Mouse (Mus musculus) limb, embryonic 15.5 days (tissue): ENCODE data around the gene Mtus2. TPM values are rescaled to one million over a fixed set of nuclear protein-coding genes. Genes with fewer than 3 reads are reported as not detected.

ENCODE experiments used
- ATAC-seq: fragments of 200-750 bp; cut with Nextera tagmentation; 2 replicates; pipeline ENCODE4 v1.8.0; 2017; ENCODE audit warnings: low read depth, moderate TSS enrichment; ENCODE audit not compliant: insufficient number of reproducible peaks, low FRiP score, low TSS enrichment
- H3K27ac ChIP-seq: fragments of 300-500 bp; sonication (generic); 2 replicates; pipeline ENCODE4 v1.5.1; 2015; ENCODE audit warnings: moderate library complexity, mild to moderate bottlenecking, inconsistent platforms
- H3K27me3 ChIP-seq: fragments of 300-500 bp; sonication (generic); 2 replicates; pipeline ENCODE4 v1.6.1; 2015; ENCODE audit warnings: inconsistent platforms
- H3K36me3 ChIP-seq: fragments of 300-500 bp; sonication (generic); 2 replicates; pipeline ENCODE4 v1.6.1; 2015; ENCODE audit warnings: inconsistent platforms
- H3K4me1 ChIP-seq: fragments of 300-500 bp; sonication (generic); 2 replicates; pipeline ENCODE4 v1.6.1; 2015; ENCODE audit warnings: inconsistent platforms
- H3K4me2 ChIP-seq: fragments of 300-500 bp; sonication (generic); 2 replicates; pipeline ENCODE4 v1.6.1; 2015; ENCODE audit warnings: mild to moderate bottlenecking, inconsistent platforms
- H3K4me3 ChIP-seq: fragments of 300-500 bp; sonication (generic); 2 replicates; pipeline ENCODE4 v1.5.1; 2015; ENCODE audit warnings: mild to moderate bottlenecking, inconsistent platforms
- H3K9ac ChIP-seq: fragments of 300-500 bp; sonication (generic); 2 replicates; pipeline ENCODE4 v1.6.1; 2015; ENCODE audit warnings: inconsistent platforms
- H3K9me3 ChIP-seq: fragments of 300-500 bp; sonication (generic); 2 replicates; pipeline ENCODE4 v1.6.1; 2016; ENCODE audit warnings: inconsistent platforms
- WGBS: fragments of 180-500 bp; shearing (Covaris S2); methylation state at CpG from one replicate; pipeline ENCODE4 v1.1.7; 2015; 5-methylcytosine and 5-hydroxymethylcytosine counted together
- polyA plus RNA-seq: library from polyadenylated mRNA; unstranded; fragments of >200 nt; fragmentation: Nextera tagmentation; extraction: Ambion mirVana; gene quantifications from 2 replicates; pipeline ENCODE4 v1.2.1, GENCODE M21; 2015

Mtus2 gene
- polyA plus RNA-seq, 1 experiment from 2014 or later: 6.0 TPM

DNA sequence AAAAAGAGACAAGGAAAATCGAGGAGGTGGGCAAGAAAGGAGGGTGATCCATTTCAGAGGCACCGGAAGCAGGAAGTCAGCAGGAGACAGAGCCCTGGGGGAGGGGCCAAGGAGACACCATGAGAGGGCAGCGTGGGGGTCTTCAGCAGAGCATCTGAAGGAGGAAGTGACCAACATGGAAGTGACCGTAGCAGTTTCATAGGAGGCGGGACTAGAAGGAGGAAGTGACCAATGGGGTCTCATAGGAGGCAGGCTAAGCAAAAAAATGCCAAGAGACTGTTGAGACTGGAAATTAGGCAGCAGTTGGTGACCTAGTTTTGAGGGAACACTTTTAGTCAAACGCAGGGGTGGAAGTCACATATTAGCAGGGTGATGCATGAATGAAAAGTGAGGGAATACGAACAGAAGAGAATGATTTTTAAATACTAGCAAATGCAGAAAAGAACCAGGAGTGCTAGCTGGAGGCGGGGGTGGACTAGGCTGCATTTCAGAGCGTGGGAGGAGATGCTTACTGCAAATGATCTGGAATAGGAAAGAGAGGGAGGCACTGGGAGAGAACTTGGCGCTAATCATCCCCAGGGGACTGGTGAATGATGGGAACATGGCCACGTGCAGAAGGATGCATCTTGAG is 133.2 kb downstream of the Mtus2 start:
- no peak overlapping the region for H3K27ac ChIP-seq
- WGBS: 71% methylated on average over 11 of the region's 11 CpGs
- H3K4me1 ChIP-seq: no peaks in the 10 kb centered on the region
- H3K36me3 ChIP-seq: no peaks in the 10 kb centered on the region
- H3K9me3 ChIP-seq: no peaks in the 10 kb centered on the region
- H3K4me2 ChIP-seq: no peak overlapping the region
- no peak overlapping the region for H3K4me3 ChIP-seq
- no peaks in the 10 kb centered on the region for H3K27me3 ChIP-seq
- ATAC-seq: no peak
- H3K9ac ChIP-seq: no peak overlapping the region

DNA sequence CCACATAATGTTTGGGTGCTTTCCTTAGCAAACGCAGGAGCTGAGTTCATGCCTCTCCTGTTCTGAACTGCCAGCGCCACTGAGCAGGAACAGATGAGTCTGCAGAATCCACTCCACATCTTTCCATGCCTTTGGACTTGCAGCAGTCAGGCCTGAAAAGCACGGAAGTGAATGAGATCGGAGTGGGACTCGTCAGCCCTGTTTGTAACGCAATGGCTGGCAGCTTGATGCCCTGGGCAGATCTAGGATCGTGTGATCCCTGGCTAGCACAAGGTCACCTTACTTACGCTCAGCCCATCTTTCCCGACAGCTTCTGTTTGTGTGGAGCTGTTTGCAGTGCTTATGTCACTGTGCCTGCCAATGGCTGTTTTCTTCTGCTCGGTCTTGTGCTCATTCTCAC is 137.5 kb downstream of the Mtus2 start:
- H3K9ac ChIP-seq: no peak overlapping the region
- no peaks in the 10 kb centered on the region for H3K27me3 ChIP-seq
- H3K4me1 ChIP-seq: no peaks in the 10 kb centered on the region
- H3K4me2 ChIP-seq: no peak overlapping the region
- ATAC-seq: no peak
- H3K27ac ChIP-seq: no peak overlapping the region
- H3K9me3 ChIP-seq: no peaks in the 10 kb centered on the region
- H3K4me3 ChIP-seq: no peak overlapping the region
- WGBS: 44% methylated on average over 10 of the region's 10 CpGs
- H3K36me3 ChIP-seq: no peaks in the 10 kb centered on the region

GRCm38 (mm10) chr5:148099356-148099755 is 142.2 kb downstream of the Mtus2 start:
- WGBS: 91% methylated on average over 9 of the region's 9 CpGs
- Histone ChIP-seq H3K9me3 (no peaks in the 10 kb centered on the region), H3K4me2 (no peak overlapping the region), H3K36me3 (no peaks in the 10 kb centered on the region), H3K4me3 (no peak overlapping the region), H3K4me1 (no peaks in the 10 kb centered on the region), H3K27me3 (no peaks in the 10 kb centered on the region), H3K27ac (no peak overlapping the region), H3K9ac (no peak overlapping the region)
- ATAC-seq: no peak

- ATAC-seq: no peak
- no peaks in the 10 kb centered on the region for H3K36me3 ChIP-seq
Observed at GRCm38 (mm10) chr5:148107324-148107723, 150.2 kb downstream of the Mtus2 start.

DNA sequence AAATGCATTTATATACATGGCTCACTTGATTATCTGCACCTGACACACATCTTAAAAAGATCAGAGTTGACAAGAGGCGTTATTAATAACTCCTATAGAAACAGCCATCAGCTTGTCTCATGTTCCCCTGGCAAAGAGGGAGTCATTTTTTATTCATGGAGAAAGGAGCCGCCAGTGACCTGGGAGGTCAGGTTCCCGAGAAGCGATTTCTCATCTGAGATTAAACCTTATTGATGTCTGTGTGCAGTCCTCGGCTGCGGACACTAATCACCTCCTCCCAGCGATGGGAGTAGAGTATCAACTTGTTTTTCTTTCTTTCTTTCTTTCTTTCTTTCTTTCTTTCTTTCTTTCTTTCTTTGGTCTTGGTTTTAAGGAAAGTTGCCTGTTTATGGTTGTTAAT is 150.8 kb downstream of the Mtus2 start:
- Histone ChIP-seq H3K4me1 (no peaks in the 10 kb centered on the region), H3K27ac (no peak overlapping the region), H3K9me3 (no peaks in the 10 kb centered on the region), H3K36me3 (no peaks in the 10 kb centered on the region), H3K4me2 (no peak overlapping the region), H3K4me3 (no peak overlapping the region), H3K9ac (no peak overlapping the region), H3K27me3 (no peaks in the 10 kb centered on the region)
- ATAC-seq: no peak
- WGBS: 52% methylated on average over 7 of the region's 7 CpGs

More at GRCm38 (mm10) chr5:148107324-148107723, 150.2 kb downstream of the Mtus2 start:
- WGBS: 86% methylated on average over 6 of the region's 6 CpGs
- H3K4me1 ChIP-seq: no peaks in the 10 kb centered on the region
- no peak overlapping the region for H3K9ac ChIP-seq
- no peak overlapping the region for H3K27ac ChIP-seq
- H3K9me3 ChIP-seq: no peaks in the 10 kb centered on the region
- no peaks in the 10 kb centered on the region for H3K27me3 ChIP-seq
- no peak overlapping the region for H3K4me3 ChIP-seq
- H3K4me2 ChIP-seq: no peak overlapping the region

GRCm38 (mm10) chr5:148108314-148108713 is 151.2 kb downstream of the Mtus2 start:
- Histone ChIP-seq H3K4me3 (no peak overlapping the region), H3K27me3 (no peaks in the 10 kb centered on the region), H3K4me1 (no peaks in the 10 kb centered on the region), H3K36me3 (no peaks in the 10 kb centered on the region), H3K9me3 (no peaks in the 10 kb centered on the region), H3K9ac (no peak overlapping the region), H3K4me2 (no peak overlapping the region), H3K27ac (no peak overlapping the region)
- no peak for ATAC-seq
- WGBS: 52% methylated on average over 9 of the region's 9 CpGs

- H3K27me3 ChIP-seq: no peaks in the 10 kb centered on the region
- H3K9ac ChIP-seq: no peak overlapping the region
- H3K4me3 ChIP-seq: no peak overlapping the region
- H3K4me1 ChIP-seq: no peaks in the 10 kb centered on the region
- no peaks in the 10 kb centered on the region for H3K9me3 ChIP-seq
- no peak overlapping the region for H3K27ac ChIP-seq
- no peak for ATAC-seq
- no peak overlapping the region for H3K4me2 ChIP-seq
- H3K36me3 ChIP-seq: no peaks in the 10 kb centered on the region
- WGBS: 39% methylated on average over 15 of the region's 15 CpGs
Observed at GRCm38 (mm10) chr5:148115207-148115817, 158.2 kb downstream of the Mtus2 start.

DNA sequence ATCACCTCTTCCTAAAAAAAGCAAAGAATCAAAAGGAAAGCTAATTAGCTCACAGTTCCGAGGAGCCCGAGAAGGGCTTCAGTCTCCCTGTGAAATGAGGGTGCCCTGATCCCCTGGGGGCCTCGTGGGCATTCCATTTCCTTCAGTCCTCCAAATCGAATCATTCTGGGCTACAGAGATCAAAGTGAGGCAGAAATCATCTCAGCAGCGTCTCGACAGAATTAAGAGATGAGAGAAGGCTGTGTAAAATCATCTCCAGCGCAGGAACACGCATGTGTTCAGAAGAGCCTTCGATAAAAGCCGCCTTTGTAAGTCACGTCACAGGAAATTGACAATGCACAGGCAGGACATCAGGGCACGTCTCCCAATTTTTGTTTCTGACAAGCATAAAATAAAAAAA is 167.2 kb downstream of the Mtus2 start:
- Histone ChIP-seq H3K9ac (no peak overlapping the region), H3K36me3 (no peaks in the 10 kb centered on the region), H3K27me3 (no peaks in the 10 kb centered on the region), H3K4me1 (no peaks in the 10 kb centered on the region), H3K4me3 (no peak overlapping the region), H3K27ac (no peak overlapping the region), H3K4me2 (no peak overlapping the region), H3K9me3 (no peaks in the 10 kb centered on the region)
- WGBS: 67% methylated on average over 12 of the region's 12 CpGs
- ATAC-seq: no peak

GRCm38 (mm10) chr5:148130691-148131457 is 173.8 kb downstream of the Mtus2 start:
- Histone ChIP-seq H3K4me3 (no peak overlapping the region), H3K9ac (no peak overlapping the region), H3K27ac (peak overlapping the region; percentile 47; the same call in 1 of the 2 replicates), H3K27me3 (no peaks in the 10 kb centered on the region), H3K4me2 (no peak overlapping the region), H3K4me1 (peaks cover 6% of the 10 kb centered on the region; the same call in 1 of the 2 replicates), H3K36me3 (no peaks in the 10 kb centered on the region), H3K9me3 (no peaks in the 10 kb centered on the region)
- WGBS: 48% methylated on average over 8 of the region's 8 CpGs
- no peak for ATAC-seq

DNA sequence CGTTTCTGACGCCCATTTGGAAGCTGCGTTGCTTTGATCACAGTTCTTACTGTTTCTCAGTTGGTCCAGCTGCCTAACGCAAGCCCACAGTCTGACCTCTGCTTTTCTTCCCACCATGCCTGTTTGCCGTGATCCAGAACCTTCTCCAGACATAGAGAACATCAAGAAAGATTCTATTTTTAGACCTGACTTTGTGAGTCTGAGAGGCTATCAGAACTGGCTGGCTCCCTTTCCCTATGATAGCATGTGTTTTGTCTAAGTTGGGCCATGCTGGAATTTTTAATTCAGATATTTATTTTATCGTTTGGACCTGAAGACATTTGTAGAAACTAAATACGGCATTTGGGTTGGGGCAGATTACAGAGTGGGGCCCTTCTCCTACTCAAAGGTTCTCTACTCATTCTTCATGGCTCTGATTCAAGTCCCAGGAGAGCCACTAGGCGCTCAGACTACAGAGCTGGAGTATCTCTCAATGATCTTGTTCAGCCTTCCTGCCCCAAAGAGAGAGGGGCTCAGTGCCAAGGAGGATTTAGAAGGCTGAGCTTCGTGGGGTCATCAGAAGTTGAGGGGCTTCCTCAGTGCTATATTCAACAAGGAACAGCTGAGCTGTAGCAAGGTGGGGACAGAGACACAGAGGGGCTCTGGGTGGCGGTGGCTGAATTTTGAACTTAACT is 174.5 kb downstream of the Mtus2 start:
- Histone ChIP-seq H3K9ac (no peak overlapping the region), H3K4me3 (no peak overlapping the region), H3K4me2 (no peak overlapping the region), H3K36me3 (no peaks in the 10 kb centered on the region), H3K27ac (peak overlapping the region; percentile 47; the same call in 1 of the 2 replicates), H3K4me1 (peaks cover 6% of the 10 kb centered on the region; the same call in 1 of the 2 replicates), H3K27me3 (no peaks in the 10 kb centered on the region), H3K9me3 (no peaks in the 10 kb centered on the region)
- no peak for ATAC-seq
- WGBS: 51% methylated on average over 10 of the region's 10 CpGs

DNA sequence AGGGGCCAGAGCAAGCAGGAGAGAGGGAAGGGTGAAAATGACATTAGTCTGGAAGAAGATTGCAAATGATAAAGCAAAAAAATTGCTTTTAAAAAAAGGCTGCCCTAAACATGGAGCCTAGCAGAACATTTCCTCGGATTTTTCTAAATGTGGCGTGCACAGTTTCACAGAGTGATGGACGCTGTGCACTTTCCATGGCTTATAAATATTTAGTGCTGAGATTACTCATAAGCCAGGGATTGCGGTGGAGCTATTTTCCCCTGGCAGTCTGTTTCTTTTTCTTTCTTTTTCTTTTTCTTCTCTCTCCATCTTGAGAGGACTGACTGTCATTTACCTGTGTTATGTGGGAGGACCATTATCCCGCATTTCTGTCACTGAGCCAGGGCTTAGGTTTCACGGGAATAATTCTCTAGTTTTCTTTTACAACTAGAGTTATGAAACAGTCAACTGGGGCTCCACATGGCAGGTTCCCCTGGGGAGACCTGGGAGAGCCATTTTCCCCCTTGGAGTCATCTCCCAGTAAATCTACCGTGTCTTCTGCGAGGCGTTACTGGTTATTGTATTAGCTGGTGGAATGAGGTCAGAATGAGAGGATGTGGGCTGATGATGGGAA is 176.4 kb downstream of the Mtus2 start:
- no peaks in the 10 kb centered on the region for H3K9me3 ChIP-seq
- no peaks in the 10 kb centered on the region for H3K36me3 ChIP-seq
- no peak overlapping the region for H3K4me2 ChIP-seq
- H3K27me3 ChIP-seq: no peaks in the 10 kb centered on the region
- H3K27ac ChIP-seq: no peak overlapping the region
- H3K4me1 ChIP-seq: peaks cover 6% of the 10 kb centered on the region; the same call in 1 of the 2 replicates
- no peak for ATAC-seq
- WGBS: 60% methylated on average over 9 of the region's 9 CpGs
- H3K4me3 ChIP-seq: no peak overlapping the region
- no peak overlapping the region for H3K9ac ChIP-seq
